Mouse (Mus musculus): ENCODE results near the gene Wdpcp. TPM values are rescaled to one million over a fixed set of nuclear protein-coding genes. Genes with fewer than 3 reads are reported as not detected.

Gene Wdpcp
- polyA plus RNA-seq, 1 experiment from 2014 or later, result 6.7 TPM

GRCm38 (mm10) chr11:21749487-21749886 lies 177.5 kb downstream of the Wdpcp start:
- ATAC-seq (replicated peaks; ENCODE audit: low FRiP score, low read depth) (no peak), DNase-seq (ENCODE audit: low spot score) (no peak)
- WGBS, result 64% methylated on average over 4 of the region's 4 CpGs
- no peaks in the 10 kb centered on the region for H3K36me3 ChIP-seq (ENCODE audit: insufficient read depth, low read length)
- H3K27ac ChIP-seq, result no peak overlapping the region
- H3K9ac ChIP-seq (ENCODE audit: low read depth, low read length), result no peak overlapping the region
- H3K4me2 ChIP-seq (ENCODE audit: low read length), result no peak overlapping the region
- TF ChIP-seq CTCF (IDR thresholded peaks at IDR 0.05; ENCODE audit: low read depth), result no peak
- H3K4me1 ChIP-seq (replicated peaks; ENCODE audit: insufficient read depth, low read length), result no peaks in the 10 kb centered on the region
- H3K4me3 ChIP-seq (replicated peaks; ENCODE audit: low read depth, low read length), result no peak overlapping the region
- H3K9me3 ChIP-seq (replicated peaks; ENCODE audit: low read length), result no peaks in the 10 kb centered on the region
- no peaks in the 10 kb centered on the region for H3K27me3 ChIP-seq (ENCODE audit: insufficient read depth, low read length)

- H3K4me2 ChIP-seq (ENCODE audit: low read length), result no peak overlapping the region
- H3K9ac ChIP-seq (ENCODE audit: low read depth, low read length), result no peak overlapping the region
- no peaks in the 10 kb centered on the region for H3K4me1 ChIP-seq (replicated peaks; ENCODE audit: insufficient read depth, low read length)
- no peaks in the 10 kb centered on the region for H3K9me3 ChIP-seq (replicated peaks; ENCODE audit: low read length)
- no peak overlapping the region for H3K4me3 ChIP-seq (replicated peaks; ENCODE audit: low read depth, low read length)
- H3K27me3 ChIP-seq (ENCODE audit: insufficient read depth, low read length), result no peaks in the 10 kb centered on the region
- ATAC-seq (replicated peaks; ENCODE audit: low FRiP score, low read depth) (no peak), DNase-seq (ENCODE audit: low spot score) (no peak)
- whole genome bisulfite sequencing, result 94% methylated on average over 4 of the region's 4 CpGs
- no peak overlapping the region for H3K27ac ChIP-seq
- TF ChIP-seq CTCF (IDR thresholded peaks at IDR 0.05; ENCODE audit: low read depth), result no peak
- no peaks in the 10 kb centered on the region for H3K36me3 ChIP-seq (ENCODE audit: insufficient read depth, low read length)
These were observed 191.2 kb downstream of the Wdpcp start for GRCm38 (mm10) chr11:21763201-21763600.

GRCm38 (mm10) chr11:21788831-21789230 lies 216.8 kb downstream of the Wdpcp start:
- Histone ChIP-seq H3K9ac (ENCODE audit: low read depth, low read length) (no peak overlapping the region), H3K27ac (no peak overlapping the region), H3K9me3 (replicated peaks; ENCODE audit: low read length) (no peaks in the 10 kb centered on the region), H3K4me2 (ENCODE audit: low read length) (no peak overlapping the region), H3K36me3 (ENCODE audit: insufficient read depth, low read length) (no peaks in the 10 kb centered on the region), H3K4me3 (replicated peaks; ENCODE audit: low read depth, low read length) (no peak overlapping the region), H3K27me3 (ENCODE audit: insufficient read depth, low read length) (no peaks in the 10 kb centered on the region), H3K4me1 (replicated peaks; ENCODE audit: insufficient read depth, low read length) (no peaks in the 10 kb centered on the region)
- ATAC-seq (replicated peaks; ENCODE audit: low FRiP score, low read depth), result no peak
- DNase-seq (ENCODE audit: low spot score), result no peak
- 90% methylated on average over 3 of the region's 3 CpGs for WGBS
- no peak for TF ChIP-seq CTCF (IDR thresholded peaks at IDR 0.05; ENCODE audit: low read depth)

- Histone ChIP-seq H3K4me2 (ENCODE audit: low read length) (no peak overlapping the region), H3K36me3 (ENCODE audit: insufficient read depth, low read length) (no peaks in the 10 kb centered on the region), H3K4me3 (replicated peaks; ENCODE audit: low read depth, low read length) (no peak overlapping the region), H3K9ac (ENCODE audit: low read depth, low read length) (no peak overlapping the region), H3K27ac (no peak overlapping the region), H3K27me3 (ENCODE audit: insufficient read depth, low read length) (no peaks in the 10 kb centered on the region), H3K4me1 (replicated peaks; ENCODE audit: insufficient read depth, low read length) (no peaks in the 10 kb centered on the region), H3K9me3 (replicated peaks; ENCODE audit: low read length) (no peaks in the 10 kb centered on the region)
- WGBS, result 93% methylated on average over 3 of the region's 3 CpGs
- ATAC-seq (replicated peaks; ENCODE audit: low FRiP score, low read depth) (no peak), DNase-seq (ENCODE audit: low spot score) (no peak)
- no peak for TF ChIP-seq CTCF (IDR thresholded peaks at IDR 0.05; ENCODE audit: low read depth)
These were observed 252.9 kb downstream of the Wdpcp start for GRCm38 (mm10) chr11:21824941-21825340.

- DNase-seq (ENCODE audit: low spot score), result no peak
- no peaks in the 10 kb centered on the region for H3K36me3 ChIP-seq (ENCODE audit: insufficient read depth, low read length)
- no peak for TF ChIP-seq CTCF (IDR thresholded peaks at IDR 0.05; ENCODE audit: low read depth)
- no peak overlapping the region for H3K27ac ChIP-seq
- H3K4me3 ChIP-seq (replicated peaks; ENCODE audit: low read depth, low read length), result no peak overlapping the region
- no peaks in the 10 kb centered on the region for H3K27me3 ChIP-seq (ENCODE audit: insufficient read depth, low read length)
- H3K9me3 ChIP-seq (replicated peaks; ENCODE audit: low read length), result no peaks in the 10 kb centered on the region
- ATAC-seq (replicated peaks; ENCODE audit: low FRiP score, low read depth), result no peak
- H3K4me2 ChIP-seq (ENCODE audit: low read length), result no peak overlapping the region
- no peaks in the 10 kb centered on the region for H3K4me1 ChIP-seq (replicated peaks; ENCODE audit: insufficient read depth, low read length)
- no peak overlapping the region for H3K9ac ChIP-seq (ENCODE audit: low read depth, low read length)
- 55% methylated on average over 1 of the region's 1 CpGs for WGBS
These were observed 254.5 kb downstream of the Wdpcp start for GRCm38 (mm10) chr11:21826521-21826920.

- Histone ChIP-seq H3K4me2 (ENCODE audit: low read length) (no peak overlapping the region), H3K9me3 (replicated peaks; ENCODE audit: low read length) (no peaks in the 10 kb centered on the region), H3K27me3 (ENCODE audit: insufficient read depth, low read length) (no peaks in the 10 kb centered on the region), H3K36me3 (ENCODE audit: insufficient read depth, low read length) (no peaks in the 10 kb centered on the region), H3K4me1 (replicated peaks; ENCODE audit: insufficient read depth, low read length) (no peaks in the 10 kb centered on the region), H3K4me3 (replicated peaks; ENCODE audit: low read depth, low read length) (no peak overlapping the region), H3K9ac (ENCODE audit: low read depth, low read length) (no peak overlapping the region), H3K27ac (no peak overlapping the region)
- ATAC-seq (replicated peaks; ENCODE audit: low FRiP score, low read depth) (no peak), DNase-seq (ENCODE audit: low spot score) (no peak)
- TF ChIP-seq CTCF (IDR thresholded peaks at IDR 0.05; ENCODE audit: low read depth), result no peak
- 92% methylated on average over 2 of the region's 2 CpGs for WGBS
These were observed 275.0 kb downstream of the Wdpcp start for GRCm38 (mm10) chr11:21847040-21847439.

GRCm38 (mm10) chr11:21864000-21864399 lies 292.0 kb downstream of the Wdpcp start:
- no peak overlapping the region for H3K4me2 ChIP-seq (ENCODE audit: low read length)
- H3K27me3 ChIP-seq (ENCODE audit: insufficient read depth, low read length), result no peaks in the 10 kb centered on the region
- no peak for TF ChIP-seq CTCF (IDR thresholded peaks at IDR 0.05; ENCODE audit: low read depth)
- no peaks in the 10 kb centered on the region for H3K4me1 ChIP-seq (replicated peaks; ENCODE audit: insufficient read depth, low read length)
- WGBS, result 23% methylated on average over 6 of the region's 6 CpGs
- H3K36me3 ChIP-seq (ENCODE audit: insufficient read depth, low read length), result no peaks in the 10 kb centered on the region
- DNase-seq (ENCODE audit: low spot score) (no peak), ATAC-seq (replicated peaks; ENCODE audit: low FRiP score, low read depth) (no peak)
- H3K9me3 ChIP-seq (replicated peaks; ENCODE audit: low read length), result no peaks in the 10 kb centered on the region
- H3K27ac ChIP-seq, result no peak overlapping the region
- H3K4me3 ChIP-seq (replicated peaks; ENCODE audit: low read depth, low read length), result no peak overlapping the region
- H3K9ac ChIP-seq (ENCODE audit: low read depth, low read length), result no peak overlapping the region
